Mouse (Mus musculus) ES-Bruce4 (cell line): ENCODE results near the gene Foxr1.

Source experiments
- CTCF ChIP-seq: IDR thresholded peaks from one replicate; pipeline ENCODE4 v1.8.1; 2011; ENCODE audit warnings: low read depth, low read length
- POLR2A ChIP-seq: IDR thresholded peaks from one replicate; pipeline ENCODE4 v1.8.1; 2011; ENCODE audit warnings: low read length; ENCODE audit not compliant: insufficient read depth

GRCm38 (mm10) chr9:44474327-44474726, 33.4 kb upstream of the Foxr1 start:
- TF ChIP-seq CTCF (no peak), POLR2A (no peak)
